Mouse (Mus musculus) ovary, postnatal 10 days (tissue): ENCODE results near the gene Srgap3.
A peak's percentile ranks its signal among the peaks of the same experiment; 100 is the strongest.
"Not testable (repeated sequence)": the region's sequence is repeated elsewhere in the genome, so short reads cannot be mapped to it uniquely, and the experiment has no call there.

Experiments
- DNase-seq: peaks from one replicate; pipeline ENCODE4 v3.0.0; 2022; ENCODE audit warnings: low spot score

Srgap3 gene

DNA sequence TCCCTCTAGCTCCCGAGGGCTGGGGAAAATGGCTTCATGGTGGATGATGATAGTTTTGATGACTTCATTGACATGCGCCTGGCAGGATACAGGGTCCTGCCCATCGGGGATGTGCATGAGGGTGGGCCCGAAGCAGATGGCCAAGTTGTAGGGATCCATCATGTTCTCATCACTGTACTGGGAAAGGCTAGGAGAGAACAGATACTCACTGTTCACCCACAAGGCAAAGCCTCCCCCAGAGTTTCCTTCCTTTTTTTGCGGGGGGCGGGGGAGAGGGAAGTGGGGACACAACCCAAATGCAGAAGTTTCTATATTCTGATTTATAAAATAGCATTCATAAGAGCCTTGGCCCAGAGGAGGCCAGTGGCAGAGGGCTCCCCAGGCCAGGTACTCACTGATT, 208.1 kb downstream of the Srgap3 start:
- DNase-seq = no peak

GRCm38 (mm10) chr6:112736471-112736870, 210.6 kb downstream of the Srgap3 start:
- DNase-seq = no peak

- DNase-seq = no peak
These were observed 212.0 kb downstream of the Srgap3 start for GRCm38 (mm10) chr6:112735054-112735453.

GRCm38 (mm10) chr6:112733942-112734341, 213.1 kb downstream of the Srgap3 start:
- no peak for DNase-seq

GRCm38 (mm10) chr6:112732434-112732833, 214.6 kb downstream of the Srgap3 start:
- DNase-seq = no peak

DNA sequence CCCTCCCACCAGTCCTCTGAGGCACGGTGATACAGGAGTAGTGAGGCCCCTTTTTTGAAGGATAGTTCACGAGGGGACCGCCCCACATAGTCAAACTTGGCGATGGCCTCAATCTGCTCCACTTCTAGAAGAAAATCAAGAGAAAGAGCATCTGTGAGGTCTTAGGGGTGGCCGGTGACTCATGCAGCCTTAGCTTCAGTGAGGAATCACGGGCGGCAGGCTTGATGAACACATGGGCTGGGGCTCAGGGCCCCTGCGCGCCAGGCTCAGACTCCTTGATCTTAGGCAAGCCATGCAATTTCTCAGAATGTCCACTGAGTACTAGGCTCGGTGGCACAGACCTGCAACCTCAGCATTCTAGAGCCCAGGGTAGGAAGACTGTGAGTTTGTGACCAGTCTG, 215.7 kb downstream of the Srgap3 start:
- DNase-seq = no peak

DNA sequence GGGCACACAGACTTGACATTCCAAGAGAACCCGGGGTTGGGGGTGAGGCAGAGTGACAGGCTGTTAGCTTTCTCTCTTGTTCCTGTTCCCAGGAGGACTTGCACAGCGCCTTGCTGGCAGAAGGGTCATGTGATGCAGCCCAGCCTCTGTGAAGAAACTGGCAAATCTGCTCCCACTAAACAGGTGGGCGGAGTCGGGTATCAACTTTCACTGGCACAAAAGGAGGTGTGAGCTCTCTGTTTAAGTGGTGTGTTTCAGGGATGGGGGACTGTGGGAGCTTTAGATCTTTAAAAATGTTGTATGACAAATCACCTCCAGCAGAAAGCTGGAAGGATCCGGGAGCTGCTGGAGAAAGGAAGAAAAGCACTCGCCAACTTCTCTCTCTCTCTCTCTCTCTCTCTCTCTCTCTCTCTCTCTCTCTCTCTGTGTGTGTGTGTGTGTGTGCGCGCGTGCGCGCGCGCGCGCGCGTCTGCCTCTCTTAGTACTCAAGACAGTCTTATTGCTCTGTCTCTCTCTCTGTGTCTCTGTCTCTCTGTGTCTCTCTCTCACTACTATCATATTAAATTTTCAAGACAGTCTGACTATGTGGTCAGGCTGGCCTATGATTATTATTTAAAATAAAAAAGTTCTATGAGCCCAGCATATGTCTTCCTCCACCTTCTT, 218.2 kb downstream of the Srgap3 start:
- peak; percentile 15 for DNase-seq

DNA sequence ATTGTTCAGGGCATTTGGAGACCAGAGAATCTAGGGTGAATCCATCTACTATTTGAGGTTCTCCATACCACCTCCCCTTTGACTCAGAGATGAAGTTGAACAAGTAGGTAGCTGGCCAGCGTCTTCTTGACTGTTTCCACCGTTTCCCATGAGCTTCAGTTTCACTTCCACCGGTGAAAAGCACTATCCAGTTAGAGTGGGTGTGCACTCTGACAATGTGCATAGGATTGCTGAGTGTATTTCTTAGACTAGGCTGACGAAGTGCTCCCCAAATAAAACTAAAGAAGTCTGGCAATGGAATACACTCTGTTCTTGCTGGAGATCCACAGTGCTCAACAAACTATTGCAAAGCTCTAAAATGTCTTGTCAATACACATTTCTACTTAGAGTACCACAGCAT, 221.6 kb downstream of the Srgap3 start:
- DNase-seq = no peak

DNA sequence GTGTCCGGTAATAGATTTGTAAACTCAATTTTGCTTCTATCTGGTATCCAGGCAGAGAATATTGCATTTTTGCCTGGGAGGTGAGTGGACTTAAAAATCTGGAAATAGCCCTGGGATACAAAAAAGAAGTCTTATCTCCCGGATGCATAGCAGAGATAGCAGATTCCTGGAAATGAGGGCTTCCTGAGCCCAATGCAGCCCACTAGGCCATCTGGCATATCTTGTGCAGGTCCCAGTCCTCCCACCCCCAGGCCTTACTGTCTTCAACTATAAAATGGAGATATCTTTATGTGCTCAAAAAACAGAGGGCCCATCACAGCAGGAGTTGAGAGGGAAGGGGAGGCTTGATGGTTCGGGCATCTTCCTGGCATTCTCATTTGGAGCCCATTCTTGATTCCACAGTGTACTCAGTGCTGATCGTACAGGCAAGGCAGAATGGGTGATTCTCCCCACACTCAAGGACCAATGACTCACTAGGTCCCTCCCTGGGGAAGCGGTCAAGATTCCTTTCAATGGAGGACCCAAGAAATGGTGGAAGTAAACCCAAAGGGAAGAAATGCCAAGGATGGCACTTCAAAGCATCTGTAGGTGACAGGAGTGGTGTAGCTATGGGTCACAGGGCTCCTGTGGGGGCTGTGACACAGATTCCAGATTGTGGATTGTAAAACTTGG, 226.5 kb downstream of the Srgap3 start:
- DNase-seq = no peak

DNA sequence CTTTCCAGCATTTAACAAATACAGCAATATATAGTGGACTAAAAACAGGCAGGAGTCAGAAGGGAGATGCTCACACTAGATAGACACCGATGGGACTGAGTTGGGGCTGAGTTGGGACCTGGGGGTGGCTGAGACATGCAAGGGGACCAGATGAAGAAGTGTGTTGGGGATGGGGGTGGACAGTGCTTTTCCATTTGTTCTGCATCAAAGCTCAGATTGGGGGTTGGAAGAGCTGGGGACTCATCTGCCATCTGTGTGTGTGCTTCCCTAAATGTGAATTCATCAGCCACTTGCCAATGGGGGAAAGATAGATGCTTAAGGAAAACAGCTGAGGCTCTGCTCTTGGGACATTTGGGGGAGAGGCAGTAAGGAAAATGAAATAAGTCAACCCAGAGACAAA, 227.1 kb downstream of the Srgap3 start:
- no peak for DNase-seq

DNA sequence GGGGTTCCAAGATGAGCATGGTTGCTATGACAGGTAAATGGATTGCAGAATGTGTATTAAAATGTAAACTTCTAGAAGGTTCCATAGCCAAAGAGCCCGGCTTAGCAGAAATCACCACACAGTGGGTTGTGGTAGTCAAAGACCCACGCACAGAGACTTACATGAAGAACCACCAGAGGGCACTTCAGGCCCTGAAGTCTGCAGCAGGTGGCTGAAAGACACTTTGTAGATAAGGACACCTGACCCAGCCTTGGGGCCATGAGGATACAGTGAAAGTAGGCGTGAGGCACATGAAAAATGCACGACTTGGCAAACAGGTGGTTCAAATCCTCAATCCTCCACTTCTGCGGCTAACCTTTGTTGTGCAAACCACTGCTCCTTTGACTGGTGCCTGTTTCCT, 229.9 kb downstream of the Srgap3 start:
- no peak for DNase-seq

DNA sequence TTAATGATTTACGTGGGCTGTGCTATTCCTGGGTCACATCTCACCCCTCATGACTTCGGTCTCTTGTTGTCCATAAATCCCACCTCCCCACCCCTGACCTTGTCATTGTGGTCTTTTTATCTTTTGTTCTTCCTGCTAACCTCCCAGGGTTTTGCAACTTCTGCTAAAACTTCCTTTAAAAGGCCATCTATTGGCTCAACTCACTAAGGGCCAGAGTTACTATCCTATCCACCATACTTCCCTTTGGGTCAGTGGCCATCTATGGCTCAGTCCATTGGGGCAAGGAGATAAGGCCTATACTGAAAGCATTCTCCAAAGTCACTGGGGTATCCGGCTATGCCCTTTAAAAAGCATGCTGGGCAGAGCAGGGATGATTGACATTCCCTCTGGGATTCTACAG, 233.1 kb downstream of the Srgap3 start:
- no peak for DNase-seq

- not testable (repeated sequence) for DNase-seq
These were observed 244.8 kb downstream of the Srgap3 start for GRCm38 (mm10) chr6:112702296-112702695.

- no peak for DNase-seq
These were observed 246.7 kb downstream of the Srgap3 start for GRCm38 (mm10) chr6:112700392-112700791.

GRCm38 (mm10) chr6:112699115-112699514, 248.0 kb downstream of the Srgap3 start:
- DNase-seq = no peak

DNA sequence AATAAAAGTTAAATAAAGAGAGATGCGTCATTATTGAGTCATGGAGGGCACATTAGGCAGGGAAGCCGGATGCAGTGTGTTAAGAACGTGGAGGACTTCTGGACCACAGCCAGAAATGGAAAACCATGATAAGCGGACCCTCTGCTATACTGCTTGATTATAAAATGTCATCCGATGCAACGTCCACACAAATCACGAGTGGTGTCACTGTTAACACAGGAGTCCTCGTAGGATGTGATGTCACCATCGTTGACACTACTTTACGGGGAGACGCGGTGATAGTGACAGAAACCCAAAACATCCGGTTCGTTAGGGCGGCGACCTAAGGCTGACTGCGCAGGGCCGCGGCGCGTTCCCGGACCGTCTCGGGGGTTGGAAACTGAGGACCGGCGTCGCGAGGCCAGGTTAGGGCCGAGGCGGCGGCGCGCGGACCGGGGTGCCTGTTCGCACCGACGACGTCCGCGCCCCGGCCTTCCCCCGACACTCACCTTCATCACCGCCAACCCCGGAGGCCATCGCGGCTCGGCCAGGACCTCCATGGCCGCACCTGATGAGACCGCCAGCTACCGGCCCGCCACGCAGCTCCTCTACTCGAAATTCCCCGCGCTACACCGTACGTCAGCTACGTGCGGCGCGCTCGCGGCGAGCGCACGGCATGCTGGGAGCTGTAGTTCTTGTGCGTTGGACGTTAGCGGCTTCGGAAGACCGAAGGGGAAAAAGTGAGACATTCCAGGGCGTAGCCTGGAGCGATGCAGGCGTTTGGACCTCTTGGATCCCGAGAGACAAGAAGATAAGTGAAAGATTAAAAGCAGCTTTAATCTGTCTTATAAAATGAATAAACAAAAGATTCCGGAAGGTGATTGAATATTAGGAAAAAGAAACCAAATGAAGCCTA, 250.8 kb downstream of the Srgap3 start, which contains the start of gene Rad18:
TSS of gene Rad18 (minus strand) at position 631 of the 895 bp plus-strand sequence.
- DNase-seq = peak; percentile 34

DNA sequence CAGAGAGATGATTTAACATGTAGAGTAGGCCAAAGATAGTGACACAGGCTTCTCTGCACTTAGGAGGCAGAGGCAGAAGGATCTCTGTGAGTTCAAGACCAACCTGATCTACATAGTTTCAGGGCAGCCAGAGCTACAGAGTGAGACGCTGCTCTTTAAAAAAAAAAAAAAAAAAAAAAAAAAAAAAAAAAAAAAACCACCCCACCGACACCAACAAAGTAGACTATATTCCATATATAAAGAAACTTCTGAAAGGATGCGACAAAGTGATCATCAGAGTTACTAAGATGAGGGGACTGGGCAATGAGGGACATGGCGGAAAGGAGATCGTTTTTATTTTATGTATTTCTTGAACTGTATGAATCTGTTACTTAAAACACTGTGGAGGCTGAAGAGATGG, 252.6 kb downstream of the Srgap3 start:
- DNase-seq = no peak

GRCm38 (mm10) chr6:112691523-112691922, 255.5 kb downstream of the Srgap3 start:
- DNase-seq = no peak

DNA sequence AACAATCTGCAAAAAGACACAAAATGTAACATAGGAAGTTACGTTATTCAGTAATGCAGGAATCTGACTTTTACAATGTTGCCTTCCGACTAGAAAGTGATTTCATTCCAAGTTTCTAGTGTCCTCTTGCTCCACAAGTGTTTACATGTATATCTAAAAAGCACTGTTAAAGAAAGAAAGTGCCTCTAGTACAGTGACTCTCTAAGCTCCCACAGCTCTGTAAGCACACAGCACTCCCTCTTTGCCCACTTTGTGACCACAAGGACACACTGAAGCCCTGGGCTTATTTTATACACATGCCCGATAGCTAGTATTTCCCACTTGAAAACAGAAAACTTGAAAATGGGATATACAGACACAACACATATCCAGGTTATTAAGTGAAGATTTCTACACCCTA, 259.0 kb downstream of the Srgap3 start:
- no peak for DNase-seq

DNA sequence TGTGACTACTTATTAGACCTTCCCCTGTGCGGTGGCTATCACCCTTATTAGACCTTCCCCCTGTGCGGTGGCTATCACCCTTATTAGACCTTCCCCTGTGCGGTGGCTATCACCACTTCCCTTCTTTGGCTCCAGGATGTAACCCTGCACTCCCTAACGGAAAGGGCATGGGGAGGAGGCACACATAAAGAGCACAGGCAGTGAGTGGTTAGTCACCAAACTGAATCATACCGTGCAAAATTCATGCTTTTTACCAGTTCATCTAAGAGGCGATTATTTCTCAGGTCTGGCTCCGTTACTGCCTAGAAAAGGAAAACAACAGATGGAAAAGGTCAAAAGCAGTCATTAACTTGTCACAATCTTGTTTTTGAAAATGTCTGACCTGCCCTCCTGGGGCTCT, 260.6 kb downstream of the Srgap3 start:
- no peak for DNase-seq

GRCm38 (mm10) chr6:112684065-112684464, 263.0 kb downstream of the Srgap3 start:
- no peak for DNase-seq
